Mouse (Mus musculus) gastrocnemius, postnatal 25 days (tissue): ENCODE measurements around the gene Bcl2l1. TPM values are rescaled to one million over a fixed set of nuclear protein-coding genes. Genes with fewer than 3 reads are reported as not detected.

Experiments
- DNase-seq: peaks from one replicate; pipeline ENCODE4 v3.0.0; 2022
- total RNA-seq, 2 experiments: library from RNA; stranded (reverse); gene quantifications; 1 replicate in 1 of 2; 2 replicates in 1 of 2; pipeline ENCODE4 v1.2.3; 2021

The Bcl2l1 gene
- total RNA-seq, 2 experiments from 2014 or later: 13.8 to 16.4 TPM

GRCm38 (mm10) chr2:152803081-152803480 is 28.4 kb downstream of the Bcl2l1 start:
- DNase-seq: no peak

GRCm38 (mm10) chr2:152802303-152802702 is 29.2 kb downstream of the Bcl2l1 start:
- no peak for DNase-seq

- DNase-seq: no peak
Observed at GRCm38 (mm10) chr2:152800762-152801113, 30.8 kb downstream of the Bcl2l1 start.

- DNase-seq: no peak
Observed at GRCm38 (mm10) chr2:152799954-152800761, 31.4 kb downstream of the Bcl2l1 start.

- DNase-seq: no peak
Observed at GRCm38 (mm10) chr2:152797589-152797988, 33.9 kb downstream of the Bcl2l1 start.

GRCm38 (mm10) chr2:152794281-152794827 is 37.2 kb downstream of the Bcl2l1 start:
- DNase-seq: no peak

GRCm38 (mm10) chr2:152793381-152793780 is 38.1 kb downstream of the Bcl2l1 start:
- no peak for DNase-seq

GRCm38 (mm10) chr2:152792461-152792860 is 39.1 kb downstream of the Bcl2l1 start:
- no peak for DNase-seq

- peak; percentile 42 for DNase-seq
Observed at GRCm38 (mm10) chr2:152789591-152789999, 41.9 kb downstream of the Bcl2l1 start.

GRCm38 (mm10) chr2:152788892-152789421 is 42.6 kb downstream of the Bcl2l1 start:
- peak; percentile 37 for DNase-seq

- no peak for DNase-seq
Observed at GRCm38 (mm10) chr2:152787543-152787942, 44.0 kb downstream of the Bcl2l1 start.

GRCm38 (mm10) chr2:152787136-152787535 is 44.4 kb downstream of the Bcl2l1 start:
- no peak for DNase-seq

- DNase-seq: peak; percentile 89
Observed at GRCm38 (mm10) chr2:152785446-152786350, 45.8 kb downstream of the Bcl2l1 start.

- DNase-seq: no peak
Observed at GRCm38 (mm10) chr2:152784640-152785039, 46.9 kb downstream of the Bcl2l1 start.

GRCm38 (mm10) chr2:152783241-152783640 is 48.3 kb downstream of the Bcl2l1 start:
- no peak for DNase-seq

- DNase-seq: no peak
Observed at GRCm38 (mm10) chr2:152782656-152783055, 48.9 kb downstream of the Bcl2l1 start.

- DNase-seq: peak; percentile 38
Observed at GRCm38 (mm10) chr2:152781031-152781711, 50.4 kb downstream of the Bcl2l1 start.

- DNase-seq: no peak
Observed at GRCm38 (mm10) chr2:152780466-152780865, 51.1 kb downstream of the Bcl2l1 start.

- no peak for DNase-seq
Observed at GRCm38 (mm10) chr2:152777081-152777480, 54.4 kb downstream of the Bcl2l1 start.

GRCm38 (mm10) chr2:152776435-152776834 is 55.1 kb downstream of the Bcl2l1 start:
- DNase-seq: no peak

GRCm38 (mm10) chr2:152776019-152776418 is 55.5 kb downstream of the Bcl2l1 start:
- DNase-seq: no peak

GRCm38 (mm10) chr2:152775357-152775756 is 56.2 kb downstream of the Bcl2l1 start:
- no peak for DNase-seq
